Mouse (Mus musculus): ENCODE data around the gene 1810010D01Rik. TPM values are rescaled to one million over a fixed set of nuclear protein-coding genes. Genes with fewer than 3 reads are reported as not detected.

Gene 1810010D01Rik
- polyA plus RNA-seq (2012; ENCODE audit: low replicate concordance): 2.4 and 6.6 TPM in 2 replicates

DNA sequence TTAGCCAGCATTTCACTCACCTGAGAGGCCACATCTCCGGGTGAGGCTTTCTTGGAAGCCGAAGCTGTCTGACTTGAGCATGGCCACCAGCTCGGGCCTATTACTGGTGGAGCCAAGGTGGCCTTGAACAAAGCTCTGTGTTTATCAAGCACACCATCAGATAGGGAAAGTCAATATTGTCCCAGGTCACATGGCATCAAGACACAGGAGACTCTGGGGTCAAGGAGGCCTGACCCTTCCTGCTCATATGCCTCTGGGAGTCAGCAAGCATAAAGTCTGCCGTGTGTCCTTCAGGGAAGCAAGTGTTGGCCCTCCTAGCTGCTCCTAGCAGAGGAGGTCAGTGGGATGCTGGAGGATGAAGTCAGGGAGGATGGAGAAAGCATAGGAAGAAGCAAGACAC, at the start of gene 1810010D01Rik:
TSS of gene 1810010D01Rik (minus strand) at position 114 of the 400 bp plus-strand sequence.

Other genes with a start within 250 kb of the 1810010D01Rik start
- gene Tpcn2, start 75.9 kb upstream of the 1810010D01Rik start, polyA plus RNA-seq (2012; ENCODE audit: low replicate concordance): 11.0 and 17.6 TPM in 2 replicates
- not detected in 2 replicates for gene Mrgprf, start 92.7 kb upstream of the 1810010D01Rik start, polyA plus RNA-seq (2012; ENCODE audit: low replicate concordance)
- not detected in 2 replicates for gene Mrgprd, start 106.7 kb upstream of the 1810010D01Rik start, polyA plus RNA-seq (2012; ENCODE audit: low replicate concordance)